9 mouse cellular contexts compared by ENCODE assay signal in genomic region chr12:109424753-109425332, GRCm38 (mm10). TPM values are rescaled to one million over a fixed set of nuclear protein-coding genes. Genes with fewer than 3 reads are reported as not detected.
DNase-seq lines count a peak whose midpoint lies in the region; ATAC-seq and TF ChIP-seq lines count a peak whose summit lies in the region.
"Had no signal": no experiment of that assay in that cellular context is flagged by ENCODE, and none has a peak within 500 bp of the region (broad histone marks: within the 10 kb centered on the region; RNA-seq: fewer than 3 reads in every experiment).

No protein-coding gene starts in this region.

- no peak for TF ChIP-seq CTCF in testis, adult 2 months (IDR thresholded peaks at IDR 0.05; ENCODE audit: control insufficient read depth, insufficient read depth, insufficient replicate concordance, low read depth, low read length)

- H3K4me2 ChIP-seq in limb, embryonic 15.5 days = peak overlapping the region; percentile 22; the same call in 1 of the 2 replicates

- H3K36me3 ChIP-seq in testis, adult 2 months (ENCODE audit: control insufficient read depth, insufficient read depth, low read length) = no peaks in the 10 kb centered on the region
- H3K36me3 ChIP-seq in limb, embryonic 15.5 days = no peaks in the 10 kb centered on the region

- 7% methylated on average over 20 of the region's 20 CpGs for WGBS in limb, embryonic 15.5 days

- H3K27me3 ChIP-seq in testis, adult 2 months (ENCODE audit: control insufficient read depth, insufficient read depth, low read length) = no peaks in the 10 kb centered on the region
- H3K27me3 ChIP-seq in limb, embryonic 15.5 days = no peaks in the 10 kb centered on the region

- peak; percentile 52 for DNase-seq in adrenal gland, postnatal 10 days
- DNase-seq in adrenal gland, postnatal 25 days = no peak
- no peak for DNase-seq in testis, postnatal 14 days (ENCODE audit: low spot score)
- DNase-seq in spleen, adult 12 weeks (ENCODE audit: low spot score) = no peak
- DNase-seq in gastrocnemius, adult 18-20 months (ENCODE audit: low spot score) = no peak
- no peak for DNase-seq in ovary, postnatal 36 days (ENCODE audit: low spot score)

- no peaks in the 10 kb centered on the region; the same call in 1 of the 2 replicates for H3K4me1 ChIP-seq in testis, adult 2 months (ENCODE audit: control insufficient read depth, insufficient read depth, low read length)
- H3K4me1 ChIP-seq in limb, embryonic 15.5 days = peaks cover 31% of the 10 kb centered on the region

- ATAC-seq in limb, embryonic 15.5 days (ENCODE audit: insufficient number of reproducible peaks, low FRiP score, low TSS enrichment, low read depth) = no peak

- H3K4me3 ChIP-seq in testis, adult 2 months (ENCODE audit: control insufficient read depth, low read depth, low read length) = peak overlapping the region; percentile 49
- no peak overlapping the region for H3K4me3 ChIP-seq in limb, embryonic 15.5 days

- no peaks in the 10 kb centered on the region for H3K9me3 ChIP-seq in limb, embryonic 15.5 days

- H3K9ac ChIP-seq in limb, embryonic 15.5 days = no peak overlapping the region

- no peak overlapping the region for H3K27ac ChIP-seq in testis, adult 2 months (ENCODE audit: control insufficient read depth, insufficient read depth, low read depth, low read length)
- peak overlapping the region; percentile 63; the same call in 1 of the 2 replicates for H3K27ac ChIP-seq in limb, embryonic 15.5 days

- no peak for TF ChIP-seq POLR2A in testis, adult 2 months (IDR thresholded peaks at IDR 0.05; ENCODE audit: control insufficient read depth, low read depth, low read length)

RNA-seq across cellular contexts. Expression of gene Dlk1, which starts 27.8 kb away (rescaled TPM):
- total RNA-seq in adrenal gland, postnatal 10 days (2021) = 100 to 1,000 TPM; 470 to 498 TPM
- 592 and 648 TPM in 2 replicates for total RNA-seq in adrenal gland, postnatal 25 days (2021)
- polyA plus RNA-seq in testis, adult 2 months (2012; rRNA removed) = 1.2 and 1.5 TPM in 2 replicates
- polyA plus RNA-seq in limb, embryonic 15.5 days (2015; fragmentation: Nextera tagmentation; extraction: Ambion mirVana) = 599 and 855 TPM in 2 replicates
- total RNA-seq in gastrocnemius, adult 18-20 months (2021) = 1 to 10 TPM in 1 of 2 experiments, under 1 TPM in 1; 0.69 to 1.1 TPM
- total RNA-seq: liver, adult 2 months had no signal

Comparison
In these comparisons a context has a peak if more than half of its experiments do, and no peak if none do; other contexts are left out.
1. RNA of gene Dlk1, which starts 27.8 kb away (total RNA-seq): 592 to 648 TPM in adrenal gland, postnatal 25 days and 470 to 498 TPM in adrenal gland, postnatal 10 days; 0.69 to 1.1 TPM in gastrocnemius, adult 18-20 months; every median in the first group is over 100 times any median in the second.